Mouse (Mus musculus) adrenal gland, adult 18-20 months (tissue): ENCODE data around the gene Nxpe3. TPM values are rescaled to one million over a fixed set of nuclear protein-coding genes. Genes with fewer than 3 reads are reported as not detected.

Source experiments
- DNase-seq, 2 experiments: peaks; one replicate each; pipeline ENCODE4 v3.0.0; 2021 to 2022; ENCODE audit warnings: low spot score in 2 of 2
- total RNA-seq, 2 experiments: library from RNA; stranded (reverse); gene quantifications; 1 replicate in 1 of 2; 2 replicates in 1 of 2; pipeline ENCODE4 v1.2.3; 2021

Gene Nxpe3
- total RNA-seq, 2 experiments from 2014 or later: 1.4 to 1.6 TPM

DNA sequence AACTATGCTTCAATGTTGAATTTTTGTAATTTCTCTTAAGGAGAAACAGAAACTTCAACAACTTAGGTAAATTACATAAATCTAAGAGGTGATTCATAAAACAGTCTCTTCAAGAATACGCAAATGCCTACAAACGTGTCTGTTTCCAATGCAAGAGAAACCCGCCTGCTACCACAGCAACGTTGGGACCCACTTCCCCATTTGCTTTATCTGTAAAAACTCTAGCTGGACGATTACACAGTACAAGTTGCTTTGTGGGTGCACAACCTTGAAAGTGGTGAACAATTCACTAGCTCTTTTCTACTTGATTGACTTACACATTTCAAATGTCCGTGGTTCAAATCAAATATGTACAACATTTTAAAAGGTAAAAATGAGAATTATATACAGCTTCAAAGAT is 83.3 kb downstream of the Nxpe3 start:
- DNase-seq: no peak

DNA sequence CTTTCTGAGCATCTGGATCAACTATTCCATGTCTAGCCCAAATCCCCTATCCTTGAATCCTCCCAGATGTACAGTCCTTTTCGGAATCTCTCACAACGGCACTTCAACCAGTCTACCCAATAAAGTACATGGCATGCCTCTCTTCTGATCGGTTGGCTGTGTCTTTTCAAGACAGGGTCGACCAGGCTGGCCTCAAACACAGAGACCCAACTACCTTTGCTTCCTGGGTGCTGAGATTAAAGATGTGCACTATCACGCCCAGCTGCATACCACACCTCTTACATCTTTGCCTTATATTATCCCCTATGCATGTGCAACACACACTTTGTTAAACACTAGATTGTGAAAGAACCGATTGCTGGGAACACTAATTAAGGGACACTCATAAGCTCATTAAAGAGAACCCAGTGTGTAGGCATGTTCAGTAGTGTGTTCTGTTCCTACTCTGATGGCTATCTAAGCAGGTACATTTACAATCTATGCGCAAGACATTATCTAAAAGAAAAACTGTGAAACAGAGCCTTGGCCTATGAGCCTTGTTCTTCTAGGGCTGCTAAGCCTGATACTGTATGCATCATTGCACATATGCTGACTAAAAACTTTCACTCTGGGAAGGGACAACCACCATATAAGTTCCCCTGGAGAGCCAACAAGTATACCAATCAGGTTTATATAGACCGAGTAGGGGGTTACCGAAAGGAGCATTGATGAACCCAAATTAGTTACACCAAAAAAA is 85.1 kb downstream of the Nxpe3 start:
- no peak for DNase-seq

- no peak for DNase-seq
Observed at GRCm38 (mm10) chr16:55809345-55809744, 85.7 kb downstream of the Nxpe3 start.

GRCm38 (mm10) chr16:55807505-55807932 is 87.6 kb downstream of the Nxpe3 start:
- DNase-seq: no peak

DNA sequence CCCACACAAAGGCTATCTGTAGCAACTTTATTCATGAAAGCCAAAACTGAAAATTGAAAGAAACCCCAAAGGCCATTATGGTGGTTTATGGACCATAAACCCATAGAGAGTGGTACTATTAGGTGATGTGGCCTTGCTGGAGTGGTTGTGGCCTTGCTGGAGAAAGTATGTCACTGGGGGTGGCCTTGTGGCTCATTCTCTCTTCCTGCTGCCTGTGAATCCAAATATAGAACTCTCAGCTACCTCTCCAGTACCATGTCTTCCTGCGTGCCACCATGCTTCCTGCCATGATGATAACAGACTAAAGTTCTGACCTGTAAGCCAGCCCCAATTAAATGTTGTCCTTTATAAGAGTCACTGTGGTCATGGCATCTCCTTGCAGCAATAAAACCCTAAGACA is 90.3 kb downstream of the Nxpe3 start:
- DNase-seq: no peak

DNA sequence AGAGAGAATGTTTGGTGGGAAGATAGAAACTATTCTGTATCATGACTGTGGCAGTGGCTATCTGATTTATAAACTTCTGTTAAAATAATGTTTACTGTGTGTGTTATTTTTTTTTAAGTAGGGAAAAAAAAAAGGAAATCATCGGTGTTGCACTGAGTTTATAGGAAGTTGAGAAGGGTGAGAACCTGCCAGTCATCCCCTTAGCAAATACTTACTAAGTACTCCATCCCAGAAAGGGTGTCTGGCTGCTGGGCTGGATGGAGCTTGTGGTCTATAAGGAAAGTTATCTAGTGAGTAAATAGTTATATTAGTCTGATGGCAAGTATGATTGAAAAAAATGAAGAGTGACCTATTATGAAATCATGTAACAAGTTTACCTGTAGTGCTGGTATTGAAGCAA is 93.5 kb downstream of the Nxpe3 start:
- DNase-seq: no peak

DNA sequence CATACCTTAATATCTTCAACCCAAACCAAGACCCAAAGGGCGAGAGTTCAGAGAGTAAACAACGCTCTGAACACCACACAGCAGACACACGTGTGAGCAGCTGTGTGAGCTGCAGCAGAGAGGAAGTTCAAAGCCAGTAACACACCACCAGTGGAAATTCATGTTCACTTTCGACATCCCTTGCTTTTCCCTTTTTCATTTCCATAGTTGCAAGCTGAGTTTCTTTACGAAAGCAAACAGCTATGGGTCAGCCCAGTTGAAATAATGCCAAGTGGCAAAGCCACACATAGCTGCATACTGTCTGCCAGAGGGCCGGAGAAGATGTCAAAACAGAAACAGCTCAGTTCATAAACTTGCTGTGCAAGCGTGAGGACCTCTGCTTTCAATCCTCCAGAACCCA is 96.2 kb downstream of the Nxpe3 start:
- DNase-seq: no peak

DNA sequence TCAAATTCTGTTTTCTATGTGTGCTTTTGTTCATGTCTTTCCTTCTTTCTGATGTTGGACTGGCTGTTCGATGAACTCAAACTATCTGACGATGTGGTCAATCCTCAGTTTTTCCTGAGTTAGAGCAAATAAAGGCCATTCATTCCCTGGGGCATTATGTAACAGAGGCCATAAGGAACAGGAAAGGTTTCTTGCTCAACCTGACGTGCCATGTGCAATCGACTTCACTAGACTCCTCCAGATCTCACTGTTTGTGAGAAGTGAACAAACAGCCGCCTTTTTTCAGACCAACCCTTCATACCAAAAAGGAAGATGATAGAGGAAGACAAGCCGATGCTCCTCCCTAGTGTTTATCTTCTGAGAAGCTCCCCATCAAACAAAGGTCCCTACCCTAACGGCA is 104.8 kb downstream of the Nxpe3 start:
- DNase-seq: no peak

Other genes starting within 250 kb of the Nxpe3 start
- 1 to 10 TPM; 4.2 to 6.2 TPM for gene Nfkbiz, start 56.4 kb downstream of the Nxpe3 start, total RNA-seq
- gene Cep97, start 39.6 kb upstream of the Nxpe3 start, total RNA-seq: 1 to 10 TPM; 7.1 to 7.6 TPM
- gene Rpl24, start 71.0 kb upstream of the Nxpe3 start, total RNA-seq: 100 to 1,000 TPM; 715 to 723 TPM
- 10 to 100 TPM; 20.9 to 25.2 TPM for gene Zbtb11, start 78.6 kb upstream of the Nxpe3 start, total RNA-seq
- 100 to 1,000 TPM; 110 to 123 TPM for gene Pcnp, start 134.5 kb upstream of the Nxpe3 start, total RNA-seq
- gene Trmt10c, start 142.5 kb upstream of the Nxpe3 start, total RNA-seq: 10 to 100 TPM; 23.9 to 24.0 TPM
- gene Senp7, start 153.1 kb upstream of the Nxpe3 start, total RNA-seq: 10 to 100 TPM; 12.7 to 17.5 TPM